Mouse (Mus musculus): ENCODE data around the gene Scyl2. TPM values are rescaled to one million over a fixed set of nuclear protein-coding genes. Genes with fewer than 3 reads are reported as not detected.
"Not testable (repeated sequence)": the region's sequence is repeated elsewhere in the genome, so short reads cannot be mapped to it uniquely, and the experiment has no call there.

The Scyl2 gene
- polyA plus RNA-seq, 1 experiment = 7.3 TPM

DNA sequence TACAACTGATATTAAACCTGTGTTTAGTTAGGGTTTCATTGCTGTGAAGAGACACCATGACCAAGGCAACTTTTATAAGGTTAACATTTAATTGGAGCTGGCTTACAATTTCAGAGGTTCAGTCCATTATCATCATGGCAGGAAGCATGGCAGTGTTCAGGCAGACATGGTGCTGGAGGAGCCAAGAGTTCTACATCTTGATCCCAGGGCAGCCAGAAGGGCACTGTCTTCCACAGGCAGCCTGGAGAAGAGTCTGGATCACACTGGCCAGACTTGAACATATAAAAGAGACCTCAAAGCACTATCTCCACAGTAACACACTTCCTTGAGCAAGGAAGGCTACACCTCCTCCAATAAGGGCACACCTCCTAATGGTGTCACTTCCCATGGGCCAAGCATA is 34.2 kb upstream of the Scyl2 start:
- no peak overlapping the region for H3K27ac ChIP-seq (ENCODE audit: insufficient read depth, low read length)

DNA sequence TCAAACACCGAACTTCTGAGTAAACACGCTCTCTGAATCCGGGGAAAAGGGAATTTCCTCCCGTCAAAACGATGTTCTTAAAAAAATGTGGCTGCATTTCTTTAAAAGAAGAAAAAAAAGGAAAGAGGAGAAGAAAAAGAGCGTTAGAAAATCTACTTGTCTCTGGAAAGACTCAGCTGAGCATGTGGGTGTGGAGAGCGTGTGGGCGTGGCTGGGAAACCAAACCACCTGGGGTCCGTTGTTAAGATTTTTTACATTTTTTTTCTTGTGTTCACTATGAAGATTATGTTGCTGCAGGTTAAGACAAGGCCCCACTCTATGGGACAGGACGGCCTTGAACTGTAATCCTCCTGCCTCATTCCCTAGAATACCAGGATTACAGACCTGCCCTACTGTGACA is 28.8 kb upstream of the Scyl2 start:
- DNase-seq (ENCODE audit: low read depth in 1 of 2, low spot score in 2 of 2) = no peak
- 85% methylated on average over 10 of the region's 10 CpGs for WGBS
- peaks cover 22% of the 10 kb centered on the region for H3K36me3 ChIP-seq (ENCODE audit: control insufficient read depth, insufficient read depth, low read length)

More for the DNA sequence above, 34.2 kb upstream of the Scyl2 start:
- Histone ChIP-seq H3K4me3 (ENCODE audit: extremely low read depth, insufficient read depth, insufficient read length) (no peak overlapping the region), H3K36me3 (ENCODE audit: control insufficient read depth, insufficient read depth, low read length) (peaks cover 16% of the 10 kb centered on the region), H3K27me3 (ENCODE audit: control insufficient read depth, insufficient read depth, low read length) (no peaks in the 10 kb centered on the region), H3K4me1 (ENCODE audit: control insufficient read depth, insufficient read depth, insufficient read length) (no peaks in the 10 kb centered on the region)
- TF ChIP-seq POLR2A (IDR thresholded peaks at IDR 0.05; ENCODE audit: low read depth, low read length) (no peak), CTCF (IDR thresholded peaks at IDR 0.05; ENCODE audit: extremely low read depth, insufficient read depth, insufficient read length, insufficient replicate concordance) (no peak)
- DNase-seq (ENCODE audit: low read depth in 1 of 2, low spot score in 2 of 2) = no peak

DNA sequence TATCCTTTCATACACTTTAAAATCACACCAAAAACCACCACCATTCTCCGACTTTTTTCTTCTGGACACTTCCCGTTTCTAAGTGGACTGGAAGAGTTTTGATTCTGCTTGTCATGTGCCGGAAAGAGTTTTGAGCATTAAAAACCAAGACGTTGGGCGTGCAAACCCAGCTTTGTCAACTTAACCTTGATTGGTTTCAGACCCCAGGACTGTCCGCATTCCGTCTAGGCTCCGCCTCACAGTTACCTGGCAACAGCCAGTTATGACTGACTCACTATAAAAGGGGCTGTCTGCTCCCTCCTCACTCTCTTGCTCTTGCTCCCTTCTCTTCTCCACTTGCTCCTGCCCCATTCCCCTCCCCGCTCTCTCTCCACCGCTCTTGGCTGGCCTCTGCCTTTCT is 22.6 kb upstream of the Scyl2 start:
- WGBS = 38% methylated on average over 10 of the region's 10 CpGs

More for the DNA sequence above, 28.8 kb upstream of the Scyl2 start:
- Histone ChIP-seq H3K27me3 (ENCODE audit: control insufficient read depth, insufficient read depth, low read length) (no peaks in the 10 kb centered on the region), H3K4me1 (ENCODE audit: control insufficient read depth, insufficient read depth, insufficient read length) (no peaks in the 10 kb centered on the region), H3K4me3 (ENCODE audit: extremely low read depth, insufficient read depth, insufficient read length) (no peak overlapping the region), H3K27ac (ENCODE audit: insufficient read depth, low read length) (no peak overlapping the region)
- TF ChIP-seq POLR2A (IDR thresholded peaks at IDR 0.05; ENCODE audit: low read depth, low read length) = no peak
- TF ChIP-seq CTCF (IDR thresholded peaks at IDR 0.05; ENCODE audit: extremely low read depth, insufficient read depth, insufficient read length, insufficient replicate concordance) = no peak

DNA sequence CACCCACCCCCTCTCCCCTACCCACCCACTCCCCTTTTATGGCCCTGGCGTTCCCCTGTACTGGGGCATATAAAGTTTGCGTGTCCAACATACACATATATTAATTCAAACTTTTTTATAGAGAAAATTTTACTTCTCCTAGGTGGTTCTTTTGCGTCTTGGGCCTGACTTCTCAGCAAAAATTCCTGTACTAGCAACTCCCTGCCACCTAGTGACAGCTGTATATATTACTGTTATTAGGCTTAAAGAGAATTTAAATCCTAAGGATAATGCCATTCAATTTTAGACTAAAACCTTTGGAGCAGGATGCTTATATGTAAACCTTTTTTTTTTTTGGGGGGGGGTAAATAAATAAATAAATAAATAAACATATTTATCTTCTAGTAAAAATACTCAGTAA is 21.3 kb upstream of the Scyl2 start:
- no peak overlapping the region for H3K4me3 ChIP-seq (ENCODE audit: extremely low read depth, insufficient read depth, insufficient read length)
- no peaks in the 10 kb centered on the region for H3K27me3 ChIP-seq (ENCODE audit: control insufficient read depth, insufficient read depth, low read length)
- no peak overlapping the region for H3K27ac ChIP-seq (ENCODE audit: insufficient read depth, low read length)
- WGBS = 88% methylated on average over 3 of the region's 3 CpGs
- no peak for DNase-seq (ENCODE audit: low read depth in 1 of 2, low spot score in 2 of 2)
- TF ChIP-seq CTCF (IDR thresholded peaks at IDR 0.05; ENCODE audit: extremely low read depth, insufficient read depth, insufficient read length, insufficient replicate concordance) (no peak), POLR2A (IDR thresholded peaks at IDR 0.05; ENCODE audit: low read depth, low read length) (no peak)
- H3K36me3 ChIP-seq (ENCODE audit: control insufficient read depth, insufficient read depth, low read length) = peaks cover 6% of the 10 kb centered on the region; the same call in 1 of the 2 replicates
- H3K4me1 ChIP-seq (ENCODE audit: control insufficient read depth, insufficient read depth, insufficient read length) = no peaks in the 10 kb centered on the region; the same call in 1 of the 2 replicates

More for the DNA sequence above, 22.6 kb upstream of the Scyl2 start:
- TF ChIP-seq POLR2A (IDR thresholded peaks at IDR 0.05; ENCODE audit: low read depth, low read length) (no peak), CTCF (IDR thresholded peaks at IDR 0.05; ENCODE audit: extremely low read depth, insufficient read depth, insufficient read length, insufficient replicate concordance) (no peak)
- Histone ChIP-seq H3K27me3 (ENCODE audit: control insufficient read depth, insufficient read depth, low read length) (no peaks in the 10 kb centered on the region), H3K4me1 (ENCODE audit: control insufficient read depth, insufficient read depth, insufficient read length) (no peaks in the 10 kb centered on the region), H3K36me3 (ENCODE audit: control insufficient read depth, insufficient read depth, low read length) (peaks cover 15% of the 10 kb centered on the region), H3K27ac (ENCODE audit: insufficient read depth, low read length) (no peak overlapping the region), H3K4me3 (ENCODE audit: extremely low read depth, insufficient read depth, insufficient read length) (no peak overlapping the region)
- no peak for DNase-seq (ENCODE audit: low read depth in 1 of 2, low spot score in 2 of 2)

DNA sequence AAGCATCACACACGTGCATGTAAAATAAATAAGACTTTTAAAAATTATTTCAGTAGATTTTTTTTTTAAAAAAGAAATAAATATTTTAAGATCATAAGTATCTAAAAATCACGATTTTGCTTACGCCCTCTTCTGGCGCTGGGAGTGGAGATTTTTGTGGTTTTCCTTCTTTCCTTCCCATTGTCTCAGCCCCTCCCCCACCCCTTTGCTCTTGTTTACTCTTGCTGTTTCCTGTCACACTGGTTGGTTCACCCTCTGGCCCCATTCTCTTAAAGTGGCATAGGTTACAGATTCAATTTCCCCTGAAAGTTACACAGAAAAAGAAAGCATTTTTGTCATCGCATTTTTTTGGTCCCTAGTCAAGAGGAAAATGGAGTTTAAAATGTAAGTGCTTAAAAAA is 17.0 kb upstream of the Scyl2 start:
- WGBS = 20% methylated on average over 5 of the region's 5 CpGs
- peak in 1 of 2 experiments; percentile 29 for DNase-seq (ENCODE audit: low read depth in 1 of 2, low spot score in 2 of 2)
- H3K4me3 ChIP-seq (ENCODE audit: extremely low read depth, insufficient read depth, insufficient read length) = no peak overlapping the region
- no peaks in the 10 kb centered on the region; the same call in 1 of the 2 replicates for H3K4me1 ChIP-seq (ENCODE audit: control insufficient read depth, insufficient read depth, insufficient read length)
- H3K27me3 ChIP-seq (ENCODE audit: control insufficient read depth, insufficient read depth, low read length) = no peaks in the 10 kb centered on the region
- no peak for TF ChIP-seq POLR2A (IDR thresholded peaks at IDR 0.05; ENCODE audit: low read depth, low read length)
- TF ChIP-seq CTCF (IDR thresholded peaks at IDR 0.05; ENCODE audit: extremely low read depth, insufficient read depth, insufficient read length, insufficient replicate concordance) = no peak
- no peaks in the 10 kb centered on the region for H3K36me3 ChIP-seq (ENCODE audit: control insufficient read depth, insufficient read depth, low read length)
- H3K27ac ChIP-seq (ENCODE audit: insufficient read depth, low read length) = no peak overlapping the region

DNA sequence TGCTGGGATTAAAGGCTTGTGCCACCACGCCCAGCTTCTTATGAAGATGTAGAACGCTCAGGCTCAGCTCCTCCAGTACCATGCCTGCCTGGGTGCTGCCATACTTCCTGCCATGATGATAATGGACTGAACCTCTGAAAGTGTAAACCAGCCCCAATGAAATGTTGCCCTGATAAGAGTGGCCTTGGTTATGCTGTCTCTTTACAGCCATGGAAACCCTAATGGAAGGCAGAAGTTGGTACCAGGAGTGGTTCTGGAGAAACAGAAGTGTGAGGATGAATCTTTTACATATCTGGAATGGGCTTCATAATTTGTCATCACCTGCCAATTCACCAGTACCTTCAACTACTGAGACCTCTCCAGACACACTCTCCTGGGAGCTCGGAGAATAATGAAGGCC is 11.9 kb upstream of the Scyl2 start:
- DNase-seq (ENCODE audit: low read depth in 1 of 2, low spot score in 2 of 2) = no peak
- no peaks in the 10 kb centered on the region for H3K27me3 ChIP-seq (ENCODE audit: control insufficient read depth, insufficient read depth, low read length)
- 89% methylated on average over 3 of the region's 3 CpGs for WGBS

DNA sequence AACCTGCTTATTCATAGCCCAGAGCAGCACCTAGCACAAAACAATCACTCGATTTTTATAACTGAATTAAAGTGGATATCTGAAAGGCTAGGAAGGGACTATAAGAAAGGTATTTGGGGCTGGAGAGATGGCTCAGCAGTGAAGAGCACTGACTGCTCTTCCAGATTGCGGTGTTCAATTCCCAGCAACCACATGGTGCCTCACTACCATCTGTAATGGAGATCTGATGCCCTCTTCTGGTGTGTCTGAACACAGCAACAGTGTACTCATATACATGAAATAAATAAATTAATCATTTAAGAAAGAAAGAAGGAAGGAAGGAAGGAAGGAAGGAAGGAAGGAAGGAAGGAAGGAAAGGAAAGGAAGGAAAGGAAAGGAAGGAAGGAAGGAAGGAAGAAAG is 10.2 kb upstream of the Scyl2 start:
- WGBS = 81% methylated on average over 2 of the region's 2 CpGs
- not testable (repeated sequence) for H3K27me3 ChIP-seq (ENCODE audit: control insufficient read depth, insufficient read depth, low read length); H3K4me3 ChIP-seq (ENCODE audit: extremely low read depth, insufficient read depth, insufficient read length); H3K4me1 ChIP-seq (ENCODE audit: control insufficient read depth, insufficient read depth, insufficient read length); H3K27ac ChIP-seq (ENCODE audit: insufficient read depth, low read length); DNase-seq (ENCODE audit: low read depth in 1 of 2, low spot score in 2 of 2); H3K36me3 ChIP-seq (ENCODE audit: control insufficient read depth, insufficient read depth, low read length)

More for the DNA sequence above, 11.9 kb upstream of the Scyl2 start:
- Histone ChIP-seq H3K4me3 (ENCODE audit: extremely low read depth, insufficient read depth, insufficient read length) (no peak overlapping the region), H3K27ac (ENCODE audit: insufficient read depth, low read length) (no peak overlapping the region), H3K36me3 (ENCODE audit: control insufficient read depth, insufficient read depth, low read length) (no peaks in the 10 kb centered on the region), H3K4me1 (ENCODE audit: control insufficient read depth, insufficient read depth, insufficient read length) (no peaks in the 10 kb centered on the region; the same call in 1 of the 2 replicates)
- TF ChIP-seq CTCF (IDR thresholded peaks at IDR 0.05; ENCODE audit: extremely low read depth, insufficient read depth, insufficient read length, insufficient replicate concordance) (no peak), POLR2A (IDR thresholded peaks at IDR 0.05; ENCODE audit: low read depth, low read length) (no peak)
